Mouse (Mus musculus): ENCODE results near the gene Usb1. TPM values are rescaled to one million over a fixed set of nuclear protein-coding genes. Genes with fewer than 3 reads are reported as not detected.

Usb1 gene
- polyA plus RNA-seq, 1 experiment from 2014 or later: 29.9 TPM

- H3K4me1 ChIP-seq (ENCODE audit: control insufficient read depth, insufficient read depth, low read length): peaks cover 3% of the 10 kb centered on the region; the same call in 1 of the 2 replicates
- H3K36me3 ChIP-seq (ENCODE audit: control insufficient read depth, insufficient read depth, low read length): no peaks in the 10 kb centered on the region
- no peak overlapping the region for H3K4me2 ChIP-seq (ENCODE audit: low read depth, low read length)
- H3K27ac ChIP-seq (ENCODE audit: low read depth, low read length): no peak overlapping the region
- no peak overlapping the region for H3K4me3 ChIP-seq (ENCODE audit: low read depth, low read length)
- no peaks in the 10 kb centered on the region for H3K9me3 ChIP-seq (ENCODE audit: control insufficient read depth, low read length)
- no peak overlapping the region for H3K9ac ChIP-seq (replicated peaks; ENCODE audit: low read depth, low read length)
- no peak for ATAC-seq (ENCODE audit: low read depth)
- H3K27me3 ChIP-seq (ENCODE audit: control insufficient read depth, insufficient read depth, low read length): no peaks in the 10 kb centered on the region
- 77% methylated on average over 5 of the region's 5 CpGs for whole genome bisulfite sequencing
Measured at GRCm38 (mm10) chr8:95392604-95393003, 60.5 kb downstream of the Usb1 start.

- ATAC-seq (ENCODE audit: low read depth): no peak
- H3K4me3 ChIP-seq (ENCODE audit: low read depth, low read length): no peak overlapping the region
Measured at GRCm38 (mm10) chr8:95395186-95395918, 63.3 kb downstream of the Usb1 start.

GRCm38 (mm10) chr8:95396752-95397151 is 64.7 kb downstream of the Usb1 start:
- Histone ChIP-seq H3K36me3 (ENCODE audit: control insufficient read depth, insufficient read depth, low read length) (no peaks in the 10 kb centered on the region), H3K4me3 (ENCODE audit: low read depth, low read length) (no peak overlapping the region), H3K4me2 (ENCODE audit: low read depth, low read length) (no peak overlapping the region), H3K4me1 (ENCODE audit: control insufficient read depth, insufficient read depth, low read length) (peaks cover 3% of the 10 kb centered on the region; the same call in 1 of the 2 replicates), H3K27me3 (ENCODE audit: control insufficient read depth, insufficient read depth, low read length) (no peaks in the 10 kb centered on the region), H3K27ac (ENCODE audit: low read depth, low read length) (no peak overlapping the region), H3K9me3 (ENCODE audit: control insufficient read depth, low read length) (no peaks in the 10 kb centered on the region), H3K9ac (replicated peaks; ENCODE audit: low read depth, low read length) (no peak overlapping the region)
- no peak; the same call in 1 of the 2 replicates for ATAC-seq (ENCODE audit: low read depth)
- WGBS: 77% methylated on average over 11 of the region's 11 CpGs

More at GRCm38 (mm10) chr8:95395186-95395918, 63.3 kb downstream of the Usb1 start:
- Histone ChIP-seq H3K4me1 (ENCODE audit: control insufficient read depth, insufficient read depth, low read length) (peaks cover 3% of the 10 kb centered on the region; the same call in 1 of the 2 replicates), H3K9ac (replicated peaks; ENCODE audit: low read depth, low read length) (no peak overlapping the region), H3K27ac (ENCODE audit: low read depth, low read length) (no peak overlapping the region), H3K36me3 (ENCODE audit: control insufficient read depth, insufficient read depth, low read length) (no peaks in the 10 kb centered on the region), H3K9me3 (ENCODE audit: control insufficient read depth, low read length) (no peaks in the 10 kb centered on the region), H3K27me3 (ENCODE audit: control insufficient read depth, insufficient read depth, low read length) (no peaks in the 10 kb centered on the region), H3K4me2 (ENCODE audit: low read depth, low read length) (no peak overlapping the region)
- 54% methylated on average over 8 of the region's 8 CpGs for WGBS

Other genes starting within 250 kb of the Usb1 start
- 15.9 and 20.0 TPM in 2 replicates for gene Kifc3, start 129.5 kb upstream of the Usb1 start, polyA plus RNA-seq (2014; fragmentation: Nextera tagmentation; extraction: Ambion mirVana)
- 0.13 and 0.82 TPM in 2 replicates for gene Cngb1, start 25.7 kb upstream of the Usb1 start, polyA plus RNA-seq (2014; fragmentation: Nextera tagmentation; extraction: Ambion mirVana)
- gene Tepp, start 21.7 kb upstream of the Usb1 start, polyA plus RNA-seq (2014; fragmentation: Nextera tagmentation; extraction: Ambion mirVana): 1.4 and 1.6 TPM in 2 replicates
- gene Zfp319, start 334 bp upstream of the Usb1 start, polyA plus RNA-seq (2014; fragmentation: Nextera tagmentation; extraction: Ambion mirVana): 12.8 and 15.6 TPM in 2 replicates
- gene Mmp15, start 20.0 kb downstream of the Usb1 start, polyA plus RNA-seq (2014; fragmentation: Nextera tagmentation; extraction: Ambion mirVana): 19.6 and 26.2 TPM in 2 replicates
- gene Cfap20, start 102.6 kb downstream of the Usb1 start, polyA plus RNA-seq (2014; fragmentation: Nextera tagmentation; extraction: Ambion mirVana): 133 and 135 TPM in 2 replicates
- gene Csnk2a2, start 157.8 kb downstream of the Usb1 start, polyA plus RNA-seq (2014; fragmentation: Nextera tagmentation; extraction: Ambion mirVana): 16.1 and 16.7 TPM in 2 replicates
- 0.97 and 2.0 TPM in 2 replicates for gene Ccdc113, start 201.8 kb downstream of the Usb1 start, polyA plus RNA-seq (2014; fragmentation: Nextera tagmentation; extraction: Ambion mirVana)
- not detected in 2 replicates for gene Prss54, start 244.1 kb downstream of the Usb1 start, polyA plus RNA-seq (2014; fragmentation: Nextera tagmentation; extraction: Ambion mirVana)